Mouse (Mus musculus): ENCODE results near the gene Zfp366.

DNA sequence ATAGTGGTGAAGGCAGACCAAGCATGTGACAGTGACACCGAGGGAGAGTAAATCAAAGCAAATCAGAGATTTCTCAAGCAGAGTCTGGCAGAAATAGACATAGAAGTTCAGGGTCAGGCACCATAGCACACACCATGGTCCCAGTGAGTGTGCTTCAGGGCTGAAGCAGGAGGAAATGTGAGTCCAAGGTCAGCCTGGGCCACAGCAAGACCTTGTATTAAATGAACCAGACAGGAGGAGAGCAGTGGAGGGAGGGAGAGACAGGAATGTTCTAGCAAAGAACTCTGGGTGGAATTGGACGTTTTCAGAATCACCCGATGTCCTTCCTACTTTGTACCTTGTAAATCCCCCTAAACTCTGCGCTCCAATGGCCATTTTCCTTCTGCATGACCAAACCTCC lies 21.6 kb upstream of the Zfp366 start:
- TF ChIP-seq POLR2A (IDR thresholded peaks at IDR 0.05; ENCODE audit: borderline replicate concordance, control insufficient read depth, low read depth, low read length) (no peak), CTCF (IDR thresholded peaks at IDR 0.05; ENCODE audit: control insufficient read depth, insufficient read depth, low read length) (no peak)

All from bone marrow, adult 2 months (tissue).